Mouse (Mus musculus): ENCODE results near the gene Dedd2.

DNA sequence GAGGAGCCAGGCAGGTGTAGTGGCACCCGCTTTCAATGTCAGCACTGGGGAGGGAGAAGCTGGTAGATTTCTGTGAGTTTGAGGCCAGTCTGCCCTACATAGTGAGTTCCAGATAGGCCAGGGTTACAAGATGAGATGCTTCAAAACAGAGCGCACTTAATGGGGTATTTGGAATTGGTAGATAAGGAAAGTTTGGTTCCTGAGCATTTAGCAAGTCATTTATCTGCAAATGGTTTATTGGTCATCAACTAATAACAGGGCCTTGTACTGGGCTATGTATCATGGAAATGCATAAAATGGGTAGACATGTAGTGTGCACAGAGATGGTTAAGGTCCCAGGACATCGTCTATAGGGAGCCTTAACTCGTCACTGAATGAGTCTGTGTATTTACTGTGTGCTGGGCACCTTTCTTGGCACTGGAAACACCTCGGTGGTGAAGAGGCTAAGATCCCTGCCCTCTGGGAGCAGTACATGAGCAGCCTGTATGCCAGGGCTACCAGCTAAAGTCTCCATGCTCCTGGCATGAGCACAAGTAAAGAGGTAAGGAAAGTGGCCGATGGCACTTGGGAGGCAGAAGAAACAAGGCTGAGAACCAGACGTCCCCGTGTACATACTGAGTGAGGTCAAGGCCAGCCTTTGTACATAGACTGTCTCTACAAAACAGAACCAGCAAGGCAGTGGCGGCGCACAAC, 2.0 kb upstream of the Dedd2 start:
- TF ChIP-seq CTCF (IDR thresholded peaks at IDR 0.05; ENCODE audit: insufficient read depth, low read depth, low read length) (no peak), POLR2A (IDR thresholded peaks at IDR 0.05; ENCODE audit: insufficient read depth, low read depth, low read length) (no peak)

Measured in olfactory bulb, adult 2 months (tissue).